Mouse (Mus musculus) cerebellum, adult 11 months (tissue): ENCODE results near the gene Dis3l2.

Source experiments
- DNase-seq: peaks from one replicate; pipeline ENCODE4 v3.0.0; 2022

Dis3l2 gene

GRCm38 (mm10) chr1:86733160-86733821 lies 29.7 kb downstream of the Dis3l2 start:
- no peak for DNase-seq

GRCm38 (mm10) chr1:86736414-86736813 lies 32.8 kb downstream of the Dis3l2 start:
- no peak for DNase-seq

GRCm38 (mm10) chr1:86742896-86743295 lies 39.3 kb downstream of the Dis3l2 start:
- no peak for DNase-seq

- no peak for DNase-seq
These were observed 43.4 kb downstream of the Dis3l2 start for GRCm38 (mm10) chr1:86747034-86747433.

- no peak for DNase-seq
These were observed 46.5 kb downstream of the Dis3l2 start for GRCm38 (mm10) chr1:86750094-86750493.

- no peak for DNase-seq
These were observed 49.8 kb downstream of the Dis3l2 start for GRCm38 (mm10) chr1:86753416-86753815.

- DNase-seq, result no peak
These were observed 50.7 kb downstream of the Dis3l2 start for GRCm38 (mm10) chr1:86754335-86754734.

- DNase-seq, result no peak
These were observed 54.5 kb downstream of the Dis3l2 start for GRCm38 (mm10) chr1:86758091-86758490.

GRCm38 (mm10) chr1:86762161-86762560 lies 58.6 kb downstream of the Dis3l2 start:
- DNase-seq, result no peak

- no peak for DNase-seq
These were observed 97.6 kb downstream of the Dis3l2 start for GRCm38 (mm10) chr1:86801241-86801640.

- no peak for DNase-seq
These were observed 108.1 kb downstream of the Dis3l2 start for GRCm38 (mm10) chr1:86811756-86812155.

GRCm38 (mm10) chr1:86822266-86822665 lies 118.7 kb downstream of the Dis3l2 start:
- DNase-seq, result no peak

- no peak for DNase-seq
These were observed 130.9 kb downstream of the Dis3l2 start for GRCm38 (mm10) chr1:86834351-86834987.

GRCm38 (mm10) chr1:86834988-86835387 lies 131.4 kb downstream of the Dis3l2 start:
- DNase-seq, result no peak

- no peak for DNase-seq
These were observed 147.1 kb downstream of the Dis3l2 start for GRCm38 (mm10) chr1:86850754-86851153.

- DNase-seq, result no peak
These were observed 155.3 kb downstream of the Dis3l2 start for GRCm38 (mm10) chr1:86858876-86859275.

- DNase-seq, result no peak
These were observed 155.8 kb downstream of the Dis3l2 start for GRCm38 (mm10) chr1:86859371-86859770.

- DNase-seq, result no peak
These were observed 170.1 kb downstream of the Dis3l2 start for GRCm38 (mm10) chr1:86873745-86874144.

- no peak for DNase-seq
These were observed 175.1 kb downstream of the Dis3l2 start for GRCm38 (mm10) chr1:86878743-86879142.

- no peak for DNase-seq
These were observed 175.9 kb downstream of the Dis3l2 start for GRCm38 (mm10) chr1:86879547-86879946.

- DNase-seq, result no peak
These were observed 183.5 kb downstream of the Dis3l2 start for GRCm38 (mm10) chr1:86887060-86887459.

- no peak for DNase-seq
These were observed 208.9 kb downstream of the Dis3l2 start for GRCm38 (mm10) chr1:86912481-86912880.

- no peak for DNase-seq
These were observed 210.3 kb downstream of the Dis3l2 start for GRCm38 (mm10) chr1:86913896-86914295.

- no peak for DNase-seq
These were observed 211.1 kb downstream of the Dis3l2 start for GRCm38 (mm10) chr1:86914697-86915096.
